Mouse (Mus musculus) adrenal gland, postnatal 25 days (tissue): ENCODE measurements at regions not wholly inside any gene's neighbourhood (a gene's known extent, or its start where the extent isn't known, plus 50 kb on each side); places are given as distances from the start of the nearest gene placed in this dataset.

ENCODE experiments used
- DNase-seq: peaks from one replicate; pipeline ENCODE4 v3.0.0; 2021; ENCODE audit warnings: mixed read lengths

DNA sequence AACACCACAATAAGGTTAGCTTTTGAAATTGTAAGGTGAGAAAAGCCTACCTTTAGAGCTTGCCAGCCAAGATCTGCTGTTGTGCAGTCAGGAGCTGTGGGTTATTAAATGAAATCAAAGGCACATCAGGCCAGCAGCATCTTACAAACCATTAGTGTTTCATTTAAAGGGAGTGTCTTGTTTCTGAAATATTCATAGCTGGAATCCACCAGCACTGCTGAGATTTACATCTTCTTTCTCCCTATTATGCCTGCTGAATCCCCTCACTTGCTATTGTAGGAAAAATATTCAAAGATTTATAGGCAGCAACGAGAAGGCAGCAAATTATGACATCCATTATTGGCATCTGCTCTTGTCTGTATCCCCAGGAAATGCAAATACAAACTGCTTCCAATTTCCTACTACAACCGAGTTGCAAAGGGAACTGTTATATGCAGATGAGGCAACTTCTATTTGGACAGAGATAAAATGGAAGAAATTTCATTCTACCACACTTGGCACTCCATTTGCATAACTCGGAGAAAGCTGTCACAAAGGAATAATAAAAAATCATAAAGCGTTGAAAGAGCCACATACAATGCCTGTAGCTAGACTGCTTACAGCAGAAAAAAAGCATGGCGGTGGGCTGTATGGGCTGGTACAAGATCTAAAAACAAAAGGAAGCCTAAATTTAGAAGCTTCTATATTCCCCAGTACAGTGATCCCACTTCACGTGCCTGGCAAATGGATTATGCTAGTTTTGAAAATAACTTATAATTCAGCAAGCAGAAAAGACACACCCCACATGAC is 60.3 kb upstream of the Prkd1 start:
- DNase-seq: no peak

DNA sequence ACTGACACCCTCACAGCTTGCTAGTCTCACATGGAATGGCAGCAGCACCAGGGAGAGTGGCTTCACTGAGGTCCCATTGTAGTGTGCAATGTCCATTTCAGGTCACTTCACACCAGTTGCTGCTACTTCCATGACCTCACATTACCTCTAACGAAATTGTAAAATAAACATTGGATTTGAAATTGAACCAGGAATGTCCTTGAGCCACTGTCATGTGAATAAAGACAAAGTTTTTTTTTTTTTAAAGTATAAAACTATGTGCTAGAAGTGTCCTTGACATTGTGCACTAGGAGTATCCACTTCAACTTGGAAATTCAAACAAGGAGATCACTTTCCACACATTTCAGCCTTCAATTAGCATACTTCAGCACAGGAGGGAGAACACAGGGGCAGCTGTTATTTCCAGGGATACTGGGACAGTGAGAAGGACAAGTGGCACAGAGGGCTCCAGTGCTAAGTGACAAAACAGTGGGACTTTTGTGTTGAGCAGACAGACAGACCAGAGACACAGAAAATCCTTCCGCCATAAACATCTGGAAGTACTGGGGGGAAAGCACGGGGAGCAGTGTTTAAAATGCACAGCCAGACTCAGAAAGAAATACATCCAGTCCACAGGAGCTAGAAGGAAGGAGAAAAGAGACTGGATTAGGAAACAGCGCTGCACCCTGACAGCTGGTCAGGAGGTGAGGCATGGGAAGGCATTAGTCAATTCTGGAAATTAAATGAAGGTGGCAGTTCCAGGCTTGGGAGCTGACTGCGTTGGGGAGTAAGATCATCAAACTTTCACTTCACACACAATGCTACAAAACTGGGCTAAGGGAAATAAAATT is 49.9 kb upstream of the Prkd1 start:
- DNase-seq: no peak
